Comparison of ENCODE assay signal across 9 mouse cellular contexts in genomic region chr2:155807408-155807807, GRCm38 (mm10).
"Had no signal": no experiment of that assay in that cellular context is flagged by ENCODE, and none has a peak within 500 bp of the region (broad histone marks: within the 10 kb centered on the region; RNA-seq: fewer than 3 reads in every experiment).

No protein-coding gene starts in this region.

- DNase-seq: liver, postnatal 0 days; lung, adult 2 months; right cerebral cortex, postnatal 14 days; spleen, adult 18-20 months; thymus, adult 2 months; thymus, postnatal 25 days; thymus, postnatal 4 days had no signal

- ATAC-seq: liver, postnatal 0 days; midbrain, embryonic 13.5 days; midbrain, embryonic 15.5 days had no signal
